Mouse (Mus musculus) retina, adult 2 months (tissue): ENCODE data around the gene Vegfb.

Experiments
- DNase-seq: peaks from one replicate; pipeline ENCODE4 v3.0.0-alpha.2; 2012; ENCODE audit warnings: low read depth, low spot score

The Vegfb gene

DNA sequence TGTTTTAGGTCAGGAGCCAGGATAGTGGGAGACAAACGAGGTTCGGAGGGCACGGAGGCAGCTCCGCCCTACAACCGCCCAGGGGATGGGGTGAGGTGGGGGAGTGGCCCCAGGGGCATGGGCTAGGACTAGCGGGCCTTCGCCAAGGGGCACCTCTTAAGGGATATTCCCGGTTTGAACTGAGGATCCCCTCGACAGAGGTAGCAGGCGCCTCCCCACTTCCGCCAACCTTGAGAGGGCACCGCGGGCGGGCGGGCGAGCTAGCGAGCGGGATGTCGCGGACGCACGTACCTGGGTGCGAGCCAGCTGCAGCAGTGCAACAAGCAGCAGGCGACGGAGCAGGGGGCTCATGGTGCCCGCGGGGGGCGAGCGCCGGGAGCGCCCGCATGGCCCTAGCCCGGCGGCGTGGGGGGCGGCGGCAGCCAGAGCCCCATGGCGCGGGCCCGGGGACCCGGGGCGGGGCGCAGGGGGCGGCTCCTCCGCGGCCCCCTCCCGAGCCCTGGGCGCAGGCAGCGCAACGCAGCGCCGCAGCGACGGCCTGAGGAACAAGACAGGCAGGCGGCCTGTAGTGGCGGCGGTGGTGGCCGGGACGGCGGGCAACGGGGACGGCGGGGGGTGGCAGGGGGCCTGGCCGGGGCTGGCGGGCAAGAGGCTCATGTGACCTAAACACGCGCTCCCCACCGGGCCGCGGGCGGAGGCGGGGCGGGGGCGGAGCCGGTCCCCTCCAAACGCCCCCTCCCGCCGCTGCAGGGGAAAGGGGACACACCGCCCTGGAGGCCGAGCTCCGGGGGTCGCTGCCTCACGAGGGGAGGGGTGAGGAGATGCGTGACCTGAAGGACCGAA lies at the start of gene Vegfb:
Gene Vegfb, minus strand, starts transcription at position 591 of the 843 bp plus-strand sequence.
- DNase-seq, result no peak

DNA sequence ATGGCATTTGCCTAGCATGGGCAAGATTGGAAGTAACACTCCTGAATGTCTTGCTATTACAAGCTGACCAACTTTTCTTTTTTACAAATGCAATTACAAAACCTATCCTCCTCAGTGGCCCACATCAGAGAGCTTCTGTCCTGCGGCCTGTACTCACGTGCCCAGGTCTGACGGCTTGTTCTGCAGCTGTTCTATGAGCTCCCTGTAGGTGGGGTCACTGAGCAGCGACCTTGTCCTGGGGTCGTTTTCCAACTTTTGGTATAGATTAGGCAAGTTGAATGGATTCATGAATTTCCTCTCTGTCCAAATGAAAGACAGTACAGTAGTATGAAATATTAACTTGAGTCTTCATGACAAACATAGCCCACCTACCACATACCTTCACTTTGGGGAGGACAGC lies 46.6 kb upstream of the Vegfb start:
- DNase-seq, result no peak

DNA sequence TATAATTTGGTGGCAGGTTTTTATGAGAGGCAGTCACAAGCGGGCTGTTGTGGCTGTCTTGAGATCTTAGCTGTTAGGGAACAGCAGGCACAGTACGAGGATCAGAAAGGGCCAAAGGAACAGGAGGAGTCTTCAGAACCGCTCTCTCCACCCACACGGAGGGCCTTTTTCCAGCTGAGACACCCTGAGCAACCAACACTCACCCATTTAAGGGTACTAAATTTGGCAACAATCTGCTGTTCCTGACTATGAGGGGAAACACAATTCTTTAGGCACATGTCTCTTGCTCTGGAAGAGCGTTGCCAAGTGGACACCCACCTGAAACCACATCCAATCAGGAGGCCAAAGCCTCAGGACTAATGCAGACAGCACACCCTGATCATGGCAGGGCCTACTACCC lies 42.1 kb upstream of the Vegfb start:
- DNase-seq, result no peak

DNA sequence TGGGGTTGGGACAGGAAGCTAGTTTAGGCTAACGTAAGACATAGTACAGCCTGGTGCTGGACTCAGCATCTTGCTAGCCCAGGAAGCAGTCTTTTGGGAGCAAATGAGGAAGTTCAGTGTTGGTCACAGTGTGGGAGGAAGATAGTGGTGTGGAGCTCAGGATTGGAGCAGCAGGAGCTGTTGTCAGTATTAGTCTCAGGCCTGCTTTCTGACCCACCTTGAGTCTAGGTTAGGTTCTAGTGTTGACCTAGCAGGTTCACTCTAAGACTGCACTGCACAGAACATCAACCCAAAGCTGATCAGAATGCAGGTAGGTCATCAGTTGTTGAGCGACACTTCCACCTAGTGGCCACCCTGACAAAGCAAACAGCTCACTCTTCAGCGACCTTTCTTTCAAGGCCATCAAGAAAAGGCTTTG lies 32.8 kb upstream of the Vegfb start:
- peak; percentile 53 for DNase-seq

DNA sequence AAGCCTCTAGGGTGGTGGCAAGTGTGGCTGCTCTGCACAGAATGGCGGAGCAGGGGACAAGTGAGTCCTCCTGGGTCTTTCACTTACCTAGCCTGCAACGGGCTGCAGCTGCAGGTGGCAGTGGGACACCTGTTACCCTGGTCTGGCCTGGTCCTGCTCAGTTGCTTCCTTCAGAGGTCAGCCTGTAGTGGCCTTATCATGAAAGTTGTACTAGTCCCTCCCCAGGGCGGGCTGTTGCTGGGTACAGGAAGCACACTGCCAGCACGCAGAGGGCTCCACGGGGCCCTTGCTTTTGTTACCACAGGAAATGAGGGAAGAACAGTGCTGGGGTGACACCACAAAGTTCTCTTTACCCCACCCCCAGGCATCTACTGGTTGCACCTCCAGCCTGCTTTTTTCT lies 31.7 kb upstream of the Vegfb start, which contains the start of gene Fermt3:
Gene Fermt3, minus strand, starts transcription at position 279 of the 400 bp plus-strand sequence.
- DNase-seq, result no peak

DNA sequence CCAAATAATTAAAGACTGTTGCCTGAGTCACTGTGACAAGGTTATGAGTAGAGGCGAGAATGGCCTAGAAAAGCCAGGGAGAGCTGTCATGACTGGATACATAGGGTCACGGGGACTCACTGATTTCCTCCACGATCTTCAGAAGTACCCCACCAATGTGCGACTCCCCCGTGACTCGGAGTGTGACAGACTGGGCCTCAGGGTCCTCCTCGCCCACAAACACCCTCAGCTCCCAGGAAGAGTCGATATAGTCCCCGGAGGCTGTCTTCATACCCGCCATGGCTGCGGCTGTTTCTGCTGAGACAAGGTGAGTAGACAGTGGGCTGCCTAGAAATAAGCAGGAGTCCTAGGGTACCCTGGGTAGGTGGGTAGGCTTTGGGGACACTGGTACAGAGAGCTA lies 31.1 kb upstream of the Vegfb start:
- no peak for DNase-seq

DNA sequence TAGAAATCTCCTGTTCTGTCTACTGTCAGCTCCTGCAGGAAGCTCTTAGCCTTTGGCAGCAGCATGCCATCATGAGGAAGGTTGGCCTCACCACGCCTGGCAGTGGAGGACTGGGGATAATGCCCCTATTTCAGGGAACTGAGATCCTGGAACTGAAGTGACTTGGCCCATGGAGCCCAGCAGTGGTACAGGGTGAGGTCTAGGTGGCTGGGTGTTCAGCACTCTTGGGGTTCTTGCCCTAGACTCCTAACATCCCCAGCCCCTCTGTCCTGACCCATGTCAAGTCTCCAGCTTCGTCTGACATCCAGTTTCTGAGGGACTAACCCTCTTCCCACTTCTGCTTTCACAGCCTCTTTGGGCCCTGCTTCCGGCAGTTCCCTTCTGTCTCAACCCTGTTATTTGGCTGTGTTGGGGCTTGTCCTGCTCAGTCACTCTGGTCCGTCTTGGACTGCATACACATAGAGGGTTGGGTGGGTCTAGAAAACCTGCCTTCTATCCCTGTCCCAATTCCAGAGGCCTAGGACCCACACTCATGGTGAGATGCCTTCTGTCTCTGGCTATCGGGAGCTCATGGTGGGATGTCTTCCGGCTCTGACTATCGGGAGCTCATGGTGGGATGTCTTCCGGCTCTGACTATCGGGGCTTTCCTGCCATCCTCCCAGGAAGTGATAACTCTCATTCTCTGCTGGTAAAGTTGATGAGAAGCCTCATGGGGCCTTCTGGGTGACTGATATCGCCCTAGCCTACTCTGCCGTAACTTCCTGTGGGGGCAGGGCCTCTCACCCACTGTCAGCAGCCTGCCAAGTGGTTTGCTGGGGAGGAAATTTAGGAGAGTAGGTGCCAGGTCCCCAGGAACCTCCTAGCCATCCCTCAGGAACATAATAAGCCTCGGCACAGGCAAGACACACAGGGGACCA lies 30.3 kb upstream of the Vegfb start:
- DNase-seq, result no peak

DNA sequence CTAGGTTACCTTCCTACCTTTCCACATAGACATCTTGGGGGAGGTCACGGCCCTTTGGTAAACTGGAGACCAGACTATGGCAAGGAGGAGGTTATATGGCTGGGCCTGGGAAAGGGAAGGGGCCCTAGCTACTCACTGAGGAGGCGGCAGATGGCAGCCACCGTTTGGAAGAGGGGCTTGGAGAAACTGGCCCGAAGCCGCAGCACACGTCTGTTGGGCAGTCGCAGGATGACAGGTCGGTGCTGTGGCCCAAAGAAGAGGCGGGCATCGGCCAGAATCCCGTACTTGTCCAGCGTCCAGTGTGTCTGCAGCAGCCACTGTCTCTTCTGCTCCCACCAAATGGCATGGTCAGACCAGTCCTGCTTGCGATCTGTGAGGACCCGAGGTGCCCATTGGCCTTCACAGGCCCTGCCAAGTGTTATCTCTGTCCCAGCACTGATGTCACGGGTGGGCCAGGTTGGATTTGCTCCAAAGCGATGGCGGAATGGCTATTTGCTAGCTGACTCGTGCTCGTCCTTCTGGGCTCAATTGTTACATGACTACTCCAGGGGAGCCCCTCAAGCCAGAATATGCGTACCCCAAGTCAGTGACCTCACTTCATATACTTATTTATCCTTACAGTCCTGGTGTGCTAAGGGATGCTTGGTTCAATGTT lies 27.2 kb upstream of the Vegfb start:
- no peak for DNase-seq

DNA sequence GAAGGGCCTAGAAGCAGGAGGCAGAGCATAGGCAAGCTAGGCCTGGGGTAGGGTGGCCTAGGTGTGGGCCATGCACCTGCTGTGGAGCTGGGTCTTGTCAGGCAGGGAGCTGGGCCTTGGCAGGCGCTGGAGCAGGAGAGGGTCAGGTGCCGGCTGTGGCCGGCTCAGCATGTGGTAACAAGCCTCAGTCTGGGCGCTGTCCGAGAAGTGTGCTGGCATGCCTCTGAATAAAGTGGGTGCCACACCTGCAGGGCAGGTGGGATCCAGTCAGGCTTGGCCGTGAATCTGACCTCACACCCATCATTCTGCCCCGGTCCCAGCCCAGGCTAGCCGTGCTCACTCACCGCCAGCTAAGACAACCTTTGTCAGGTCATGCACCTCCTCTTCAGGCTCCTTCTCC lies 26.5 kb upstream of the Vegfb start:
- DNase-seq, result no peak

DNA sequence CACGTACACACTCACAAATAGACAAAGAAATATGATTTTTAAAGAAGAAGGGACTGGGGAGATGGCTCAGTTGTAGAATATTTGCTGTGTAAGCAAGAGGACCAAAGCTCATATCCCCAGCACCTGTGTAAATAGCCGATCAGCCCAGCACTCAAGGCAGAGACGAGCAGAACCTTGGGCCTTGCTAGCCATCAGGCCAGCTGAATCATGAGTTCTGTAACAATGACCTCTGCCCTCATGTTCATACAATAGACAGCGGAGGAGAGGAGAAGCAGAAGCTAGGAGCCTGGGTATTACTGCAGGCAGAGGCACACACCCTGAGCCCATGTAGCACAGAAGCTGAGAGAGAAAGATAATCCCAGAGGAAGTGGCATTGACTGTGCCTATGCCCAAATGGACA lies 25.0 kb upstream of the Vegfb start:
- DNase-seq, result no peak

DNA sequence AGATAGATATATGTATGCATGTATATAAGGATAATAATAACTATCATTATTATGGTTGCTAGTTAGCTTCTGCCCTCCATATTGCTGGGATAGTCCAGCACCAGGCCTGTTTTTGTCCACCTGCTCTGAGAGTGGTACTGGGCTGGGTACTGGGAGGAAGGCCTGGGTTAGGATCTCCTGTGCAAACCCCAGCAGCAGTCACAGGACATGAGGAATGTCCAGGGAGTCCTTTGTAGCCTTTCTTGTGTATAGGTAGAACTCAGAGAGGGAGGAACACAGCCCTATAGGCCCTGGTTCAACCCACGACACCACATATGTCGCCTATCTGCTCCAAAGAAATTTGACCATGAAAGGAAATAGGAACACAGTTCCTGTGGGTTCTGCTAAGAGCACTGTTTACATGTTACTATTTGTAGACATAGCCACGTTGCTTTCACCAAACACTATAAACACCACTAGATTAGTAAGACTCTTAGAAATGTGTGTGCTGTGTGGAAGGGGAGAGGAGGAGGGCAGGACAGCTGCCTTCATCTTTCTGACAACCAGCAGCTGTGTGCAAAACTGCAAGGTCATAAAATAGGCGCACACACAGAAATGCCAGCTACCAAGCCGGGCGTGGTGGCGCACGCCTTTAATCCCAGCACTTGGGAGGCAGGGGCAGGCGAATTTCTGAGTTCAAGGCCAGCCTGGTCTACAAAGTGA lies 19.6 kb upstream of the Vegfb start:
- no peak for DNase-seq

DNA sequence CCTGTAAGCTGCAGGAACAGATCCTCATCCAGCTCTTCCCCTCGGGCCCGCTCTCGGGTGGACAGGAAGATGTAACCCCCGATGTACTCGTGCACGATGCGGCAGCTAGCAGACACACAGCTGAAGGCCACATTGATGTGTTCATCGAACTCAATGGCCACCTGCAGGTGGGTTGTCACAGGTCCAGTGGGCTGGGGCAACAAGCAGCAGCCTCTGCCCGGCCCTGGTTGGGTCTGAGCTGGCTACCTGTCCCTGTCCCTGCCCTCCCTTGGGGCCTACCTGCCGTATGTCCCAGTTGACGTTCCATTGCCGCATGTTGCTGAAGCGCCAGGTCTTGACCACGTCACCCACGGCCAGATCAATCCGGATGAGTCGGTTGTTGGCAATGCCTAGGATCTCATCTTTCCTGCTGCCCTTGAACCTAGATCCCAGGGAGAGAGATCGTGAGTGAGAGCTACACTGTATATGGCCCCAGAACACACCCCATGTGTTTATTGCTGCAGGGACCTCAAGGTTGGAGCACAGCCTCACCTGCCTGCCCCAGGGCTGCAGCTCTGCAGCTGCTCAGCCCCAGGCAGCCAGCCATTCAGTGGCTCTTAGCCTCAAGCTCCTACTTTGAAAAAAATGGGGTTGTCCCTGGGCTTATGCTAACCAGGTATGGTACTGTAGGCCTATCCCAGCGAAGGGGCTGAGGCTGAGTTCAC lies 12.1 kb upstream of the Vegfb start:
- DNase-seq, result no peak

DNA sequence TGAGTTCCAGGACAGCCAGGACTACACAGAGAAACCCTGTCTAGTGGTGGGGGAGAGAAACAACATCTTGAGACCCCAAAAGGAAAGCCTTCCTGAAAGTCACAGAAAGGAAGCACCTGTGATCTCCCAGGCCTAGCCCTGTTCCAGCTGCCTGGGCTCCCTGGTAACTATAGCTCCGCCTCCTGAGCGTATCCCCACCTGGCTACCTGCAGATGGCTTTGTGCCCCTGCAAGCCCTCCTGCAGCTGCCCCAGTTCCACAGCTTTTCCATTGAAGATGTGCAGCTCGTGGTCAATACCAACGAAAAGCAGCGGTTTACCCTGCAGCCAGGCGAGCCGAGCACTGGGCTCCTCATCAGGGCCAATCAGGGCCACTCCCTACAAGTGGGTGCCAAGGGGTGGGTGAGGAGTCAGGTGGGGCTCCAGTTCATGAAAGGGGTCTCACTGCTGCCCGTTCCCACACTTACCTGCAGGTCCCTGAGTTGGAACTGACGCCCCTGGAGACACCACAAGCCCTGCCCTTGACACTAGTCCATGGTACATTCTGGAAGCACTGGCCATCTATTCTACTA lies 10.4 kb upstream of the Vegfb start:
- no peak for DNase-seq

DNA sequence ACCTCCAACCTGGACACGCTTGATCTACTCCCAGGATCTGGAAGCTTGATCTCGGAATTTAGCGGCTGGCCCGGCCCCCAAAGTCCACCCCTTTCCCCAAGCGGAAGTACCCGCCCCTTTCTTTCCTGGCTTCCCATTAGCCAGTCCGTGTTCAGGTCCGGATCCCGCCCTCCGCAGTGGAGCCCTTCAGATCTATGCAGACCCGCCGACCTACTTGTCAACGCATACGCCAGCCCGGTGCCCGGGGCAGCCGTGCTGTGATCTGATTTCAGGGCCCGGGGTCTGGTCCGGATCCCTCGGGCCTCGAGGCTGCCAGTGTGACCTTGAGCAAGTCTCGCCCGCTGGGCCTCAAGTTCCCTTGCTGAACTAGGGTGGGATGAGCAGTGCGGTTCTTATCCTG lies 8.6 kb upstream of the Vegfb start, which contains the start of the genes Nudt22 and Trpt1:
Gene Nudt22, minus strand, starts transcription at position 112 of the 400 bp plus-strand sequence.
Gene Trpt1, plus strand, starts transcription at position 126 of the 400 bp plus-strand sequence.
- DNase-seq, result peak; percentile 74

DNA sequence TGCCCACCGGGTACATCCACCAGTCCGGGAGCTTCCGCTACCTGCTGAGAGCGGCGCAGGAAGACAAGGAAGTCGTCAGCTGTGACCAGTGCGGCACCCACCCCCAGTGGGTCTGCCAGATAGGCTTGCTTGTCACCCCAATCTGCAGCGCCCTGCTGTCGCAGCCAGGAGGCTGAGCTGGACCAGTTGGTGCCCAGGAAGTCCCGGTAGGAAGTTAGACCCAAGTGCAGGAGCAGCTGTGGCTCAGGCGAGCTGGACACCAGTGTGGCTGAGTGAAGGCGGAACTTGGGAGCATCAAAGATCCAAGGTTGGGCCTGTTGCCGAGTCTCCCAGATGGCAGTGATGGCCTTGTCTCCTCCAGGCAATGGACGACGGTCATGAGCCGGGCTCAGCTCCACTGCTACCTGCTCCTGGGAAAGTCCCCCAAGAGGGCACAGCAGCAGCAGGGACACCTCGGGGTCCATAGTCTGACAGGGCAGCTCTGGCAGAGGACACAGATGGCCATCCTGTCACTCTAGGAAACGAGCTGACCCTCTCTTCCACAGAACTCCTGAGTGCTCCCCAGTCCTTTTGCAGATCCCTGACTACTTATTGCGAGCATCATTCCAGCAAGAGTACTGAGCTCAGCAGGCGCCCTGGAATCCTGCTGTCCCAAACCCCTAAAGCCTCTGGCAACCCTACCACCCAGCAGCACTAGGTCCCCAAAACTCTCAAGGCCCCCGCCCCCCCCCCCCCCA lies 8.0 kb upstream of the Vegfb start:
- no peak for DNase-seq

DNA sequence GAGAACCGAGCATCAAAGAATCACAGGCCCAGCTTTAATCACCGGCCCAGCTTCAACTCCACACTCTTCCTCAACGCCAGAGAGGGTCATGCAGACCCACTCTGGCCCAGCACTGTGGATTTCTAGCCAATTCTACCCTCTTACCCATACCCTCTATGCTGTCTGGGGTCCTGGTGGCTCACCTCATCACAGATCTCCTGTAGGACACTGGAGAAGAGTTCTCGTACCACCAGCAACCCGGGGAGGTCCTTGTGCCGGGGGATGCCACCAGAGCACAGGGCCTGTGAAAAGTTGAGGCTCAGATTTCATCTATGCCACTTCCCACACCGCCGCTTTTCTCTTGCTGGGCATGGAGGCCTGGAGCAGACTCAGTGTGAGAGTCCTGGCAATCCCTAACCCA lies 7.0 kb upstream of the Vegfb start:
- DNase-seq, result no peak

DNA sequence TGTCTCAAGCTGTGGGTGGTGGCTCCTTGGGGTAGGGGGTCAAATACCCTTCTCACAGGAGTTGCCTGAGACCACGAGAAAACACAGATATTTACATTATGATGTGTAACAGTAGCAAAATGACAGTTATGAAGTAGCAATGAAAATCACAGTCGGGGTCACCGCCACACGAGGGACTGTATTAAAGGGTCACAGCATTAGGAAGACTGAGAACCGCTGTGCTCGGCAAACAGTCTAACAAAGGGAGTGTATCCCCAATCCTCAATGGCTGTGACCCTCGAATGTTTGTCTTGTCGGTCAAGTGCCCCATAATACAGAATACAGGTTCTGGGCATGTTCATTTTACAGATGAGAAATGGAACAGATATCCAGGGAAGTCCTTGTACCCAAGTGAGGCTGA lies 6.6 kb upstream of the Vegfb start:
- DNase-seq, result no peak

DNA sequence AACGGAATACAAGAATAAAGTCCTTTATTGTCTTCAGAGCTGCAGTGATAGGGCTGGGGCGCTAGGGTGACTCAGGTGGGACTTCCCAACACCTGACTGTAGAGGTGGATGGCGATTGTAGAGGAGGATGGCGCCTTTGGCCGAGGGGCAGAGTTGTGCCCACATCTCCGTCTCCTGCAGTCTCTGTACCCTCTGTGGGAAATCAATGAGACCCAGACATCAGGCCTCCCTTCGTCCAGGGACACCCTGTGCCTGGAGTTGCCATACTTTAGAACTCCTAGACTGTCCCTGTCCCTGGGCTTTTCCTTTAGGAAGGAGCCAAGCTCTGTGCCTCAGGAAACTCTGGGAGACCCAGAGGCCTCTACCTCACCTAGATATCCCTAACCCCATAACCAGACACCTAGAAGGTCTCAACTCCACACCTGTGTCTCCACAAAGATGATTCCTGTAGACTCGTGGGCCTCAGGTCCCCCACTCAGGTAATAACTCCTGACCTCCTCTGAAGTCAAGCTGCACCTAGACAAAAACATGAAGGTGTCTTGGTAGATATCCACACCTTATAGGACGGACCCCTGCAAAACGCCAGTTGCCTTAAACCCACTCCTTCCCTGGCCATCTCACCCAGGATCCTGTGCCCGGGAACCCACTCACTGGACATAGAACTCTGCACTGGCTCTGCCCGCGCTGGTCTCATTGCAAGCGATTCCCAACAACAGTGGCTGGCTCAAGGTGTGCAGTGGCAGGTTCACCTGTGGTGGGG lies 5.7 kb upstream of the Vegfb start:
- no peak for DNase-seq
